ENCODE assay signal across 7 mouse cellular contexts in genomic region chr12:3236163-3236641, GRCm38 (mm10).
A peak's percentile ranks its signal among the peaks of the same experiment; 100 is the strongest.
DNase-seq lines count a peak whose midpoint lies in the region; ATAC-seq and TF ChIP-seq lines count a peak whose summit lies in the region.

No protein-coding gene starts in this region.

- no peak for TF ChIP-seq CTCF in lung, postnatal 0 days (IDR thresholded peaks at IDR 0.05)
- no peak for TF ChIP-seq CTCF in liver, postnatal 0 days (IDR thresholded peaks at IDR 0.05; ENCODE audit: low read depth)

- no peaks in the 10 kb centered on the region for H3K27me3 ChIP-seq in lung, postnatal 0 days (replicated peaks; ENCODE audit: insufficient read depth, low read length)
- H3K27me3 ChIP-seq in heart, embryonic 15.5 days, result no peaks in the 10 kb centered on the region
- H3K27me3 ChIP-seq in liver, postnatal 0 days (ENCODE audit: insufficient read depth, low read length), result no peaks in the 10 kb centered on the region

- DNase-seq in lung, postnatal 0 days (ENCODE audit: low spot score), result peak; percentile 36
- DNase-seq in lung, postnatal 25 days (ENCODE audit: low spot score), result no peak
- DNase-seq in cerebellum, postnatal 10 days, result peak; percentile 54 to 64
- peak; percentile 24 for DNase-seq in liver, postnatal 0 days
- peak; percentile 17 to 52 for DNase-seq in thymus, postnatal 10 days (ENCODE audit: low spot score in 2 of 2)
- no peak for DNase-seq in adrenal gland, adult 8-10 months

- no peak overlapping the region; the same call in 1 of the 2 replicates for H3K9ac ChIP-seq in lung, postnatal 0 days (replicated peaks; ENCODE audit: low read depth)
- H3K9ac ChIP-seq in heart, embryonic 15.5 days, result peak overlapping the region; percentile 62
- no peak overlapping the region for H3K9ac ChIP-seq in liver, postnatal 0 days (replicated peaks)

- no peak for ATAC-seq in lung, postnatal 0 days
- no peak; the same call in 1 of the 2 replicates for ATAC-seq in heart, embryonic 15.5 days (replicated peaks; ENCODE audit: insufficient number of reproducible peaks, insufficient read depth, low FRiP score, low read depth)
- no peak; the same call in 1 of the 2 replicates for ATAC-seq in liver, postnatal 0 days

- H3K4me2 ChIP-seq in lung, postnatal 0 days (replicated peaks; ENCODE audit: low read depth, low read length), result peak overlapping the region; percentile 69
- H3K4me2 ChIP-seq in heart, embryonic 15.5 days, result peak overlapping the region; percentile 68
- H3K4me2 ChIP-seq in liver, postnatal 0 days (ENCODE audit: low read depth, low read length), result peak overlapping the region; percentile 81

- H3K4me3 ChIP-seq in lung, postnatal 0 days (ENCODE audit: low read depth, low read length), result peak overlapping the region; percentile 51
- peak overlapping the region; percentile 69 for H3K4me3 ChIP-seq in heart, embryonic 15.5 days
- peak overlapping the region; percentile 65 for H3K4me3 ChIP-seq in liver, postnatal 0 days (ENCODE audit: low read depth, low read length)

- TF ChIP-seq EP300 in lung, postnatal 0 days (IDR thresholded peaks at IDR 0.05), result no peak
- no peak for TF ChIP-seq EP300 in liver, postnatal 0 days (IDR thresholded peaks at IDR 0.05; ENCODE audit: low read depth)

- H3K9me3 ChIP-seq in lung, postnatal 0 days (ENCODE audit: low read length), result no peaks in the 10 kb centered on the region
- H3K9me3 ChIP-seq in heart, embryonic 15.5 days (replicated peaks), result no peaks in the 10 kb centered on the region
- H3K9me3 ChIP-seq in liver, postnatal 0 days (ENCODE audit: low read length), result peaks cover 4% of the 10 kb centered on the region

- WGBS in lung, postnatal 0 days, result 67% methylated on average over 14 of the region's 14 CpGs
- WGBS in heart, embryonic 15.5 days, result 69% methylated on average over 14 of the region's 14 CpGs
- 60% methylated on average over 14 of the region's 14 CpGs for WGBS in liver, postnatal 0 days (ENCODE audit: insufficient replicate concordance)

- H3K36me3 ChIP-seq in lung, postnatal 0 days (ENCODE audit: insufficient read depth, low read length), result peaks cover 9% of the 10 kb centered on the region
- peaks cover 41% of the 10 kb centered on the region for H3K36me3 ChIP-seq in heart, embryonic 15.5 days
- H3K36me3 ChIP-seq in liver, postnatal 0 days (replicated peaks; ENCODE audit: insufficient read depth, low read length), result peaks cover 37% of the 10 kb centered on the region

- peak overlapping the region; percentile 92; the same call in 1 of the 2 replicates for H3K27ac ChIP-seq in lung, postnatal 0 days (ENCODE audit: low read length)
- peak overlapping the region; percentile 84; the same call in 1 of the 2 replicates for H3K27ac ChIP-seq in heart, embryonic 15.5 days
- H3K27ac ChIP-seq in liver, postnatal 0 days (ENCODE audit: low read depth), result peak overlapping the region; percentile 90; the same call in 1 of the 2 replicates

- no peaks in the 10 kb centered on the region for H3K4me1 ChIP-seq in lung, postnatal 0 days (ENCODE audit: insufficient read depth, low read depth, low read length)
- peaks cover 9% of the 10 kb centered on the region; the same call in 1 of the 2 replicates for H3K4me1 ChIP-seq in heart, embryonic 15.5 days (replicated peaks)
- peaks cover 11% of the 10 kb centered on the region for H3K4me1 ChIP-seq in liver, postnatal 0 days (ENCODE audit: insufficient read depth)

Comparison
In these comparisons a context has a peak if more than half of its experiments do, and no peak if none do; other contexts are left out.
1. DNase-seq: peak in lung, postnatal 0 days (single experiment), cerebellum, postnatal 10 days (2 of 2), liver, postnatal 0 days (single experiment) and thymus, postnatal 10 days (2 of 2); none in lung, postnatal 25 days (single experiment) and adrenal gland, adult 8-10 months (single experiment).
2. Peak in every context shown above with its lines, with median percentiles within 50 percentile points of each other: H3K27ac ChIP-seq, H3K4me2 ChIP-seq and H3K4me3 ChIP-seq.